Mouse (Mus musculus) limb, embryonic 10.5 days (tissue): ENCODE results near the gene Gmeb1. TPM values are rescaled to one million over a fixed set of nuclear protein-coding genes. Genes with fewer than 3 reads are reported as not detected.
"Not testable (repeated sequence)": the region's sequence is repeated elsewhere in the genome, so short reads cannot be mapped to it uniquely, and the experiment has no call there.

Experiments
- DNase-seq: peaks from one replicate; pipeline ENCODE4 v3.0.0-alpha.2; 2017; ENCODE audit warnings: low spot score
- H3K27ac ChIP-seq: fragments of 300-500 bp; sonication (generic); 2 replicates; pipeline ENCODE4 v1.5.1; 2016; ENCODE audit warnings: mild to moderate bottlenecking
- H3K27me3 ChIP-seq: fragments of 300-500 bp; sonication (generic); 2 replicates; pipeline ENCODE4 v1.6.1; 2016; ENCODE audit warnings: low read depth, mild to moderate bottlenecking; ENCODE audit not compliant: poor library complexity, severe bottlenecking
- H3K36me3 ChIP-seq: fragments of 300-500 bp; sonication (generic); 2 replicates; pipeline ENCODE4 v1.6.1; 2016; ENCODE audit warnings: mild to moderate bottlenecking, moderate library complexity
- H3K4me1 ChIP-seq: fragments of 300-500 bp; sonication (generic); 2 replicates; pipeline ENCODE4 v1.6.1; 2016
- H3K4me3 ChIP-seq: fragments of 300-500 bp; sonication (generic); 2 replicates; pipeline ENCODE4 v1.5.1; 2016; ENCODE audit warnings: mild to moderate bottlenecking, moderate library complexity
- H3K9me3 ChIP-seq: fragments of 300-500 bp; sonication (generic); replicated peaks from 2 replicates; pipeline ENCODE4 v1.6.1; 2016; ENCODE audit warnings: mild to moderate bottlenecking
- WGBS: fragments of 180-500 bp; shearing (Covaris S2); methylation state at CpG from one replicate; pipeline ENCODE4 v1.1.7; 2016; 5-methylcytosine and 5-hydroxymethylcytosine counted together
- polyA plus RNA-seq: library from polyadenylated mRNA; unstranded; fragments of >200 nt; fragmentation: Nextera tagmentation; extraction: Ambion mirVana; gene quantifications from 2 replicates; pipeline ENCODE4 v1.2.1, GENCODE M21; 2016

The Gmeb1 gene
- polyA plus RNA-seq, 1 experiment from 2014 or later: 49.0 TPM

DNA sequence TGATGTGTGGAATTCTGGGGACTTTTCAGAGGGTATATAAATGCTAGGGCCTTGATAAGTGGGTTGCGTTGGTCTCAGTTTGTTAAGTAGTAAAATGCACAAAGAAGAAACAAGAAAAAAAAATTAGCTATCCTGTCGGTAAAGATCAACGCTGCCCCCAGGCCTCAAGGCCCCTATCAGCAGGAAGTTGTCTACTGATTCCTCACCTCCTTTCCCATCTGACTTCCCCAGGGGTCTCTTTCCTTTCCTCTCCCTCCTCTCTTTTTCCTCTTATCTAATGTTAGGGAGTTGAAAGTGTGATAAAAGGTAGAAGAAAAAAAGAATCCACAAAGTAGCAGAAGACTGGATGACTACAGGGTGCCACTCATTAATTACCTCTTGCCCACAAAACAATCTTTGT is 21.0 kb downstream of the Gmeb1 start:
- H3K4me1 ChIP-seq: no peaks in the 10 kb centered on the region
- H3K27ac ChIP-seq: no peak overlapping the region
- H3K9me3 ChIP-seq: no peaks in the 10 kb centered on the region
- WGBS: 95% methylated on average over 3 of the region's 3 CpGs
- H3K4me3 ChIP-seq: no peak overlapping the region
- peaks cover 95% of the 10 kb centered on the region for H3K36me3 ChIP-seq
- no peak for DNase-seq
- no peaks in the 10 kb centered on the region for H3K27me3 ChIP-seq

GRCm38 (mm10) chr4:132238356-132238755 is 23.0 kb downstream of the Gmeb1 start:
- WGBS: 91% methylated on average over 4 of the region's 4 CpGs
- Histone ChIP-seq H3K4me1 (no peaks in the 10 kb centered on the region), H3K4me3 (no peak overlapping the region), H3K36me3 (peaks cover 99% of the 10 kb centered on the region), H3K27ac (no peak overlapping the region), H3K27me3 (no peaks in the 10 kb centered on the region), H3K9me3 (no peaks in the 10 kb centered on the region)
- DNase-seq: no peak

DNA sequence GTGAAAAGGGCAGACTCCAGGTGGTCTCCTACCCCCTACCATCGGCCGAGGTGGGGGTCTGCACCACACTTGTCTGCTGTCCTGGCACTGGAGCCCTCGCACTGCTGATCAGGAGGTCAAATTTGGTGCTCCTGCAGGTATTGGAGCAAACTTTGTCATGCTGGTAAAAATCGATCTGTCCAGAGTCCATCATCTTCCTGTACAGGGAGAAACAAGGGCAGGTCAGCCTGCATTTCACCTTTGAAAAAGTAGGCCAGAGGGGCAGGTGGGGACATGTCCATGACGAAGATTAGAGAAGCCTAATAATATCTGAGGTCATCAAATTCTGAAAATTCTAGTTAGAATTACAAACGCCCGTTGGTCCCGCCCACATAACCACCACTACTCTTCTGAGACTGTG is 26.7 kb downstream of the Gmeb1 start:
- Histone ChIP-seq H3K36me3 (peaks cover 100% of the 10 kb centered on the region), H3K27me3 (no peaks in the 10 kb centered on the region), H3K4me3 (no peak overlapping the region), H3K4me1 (no peaks in the 10 kb centered on the region), H3K27ac (no peak overlapping the region), H3K9me3 (no peaks in the 10 kb centered on the region)
- DNase-seq: no peak
- WGBS: 95% methylated on average over 8 of the region's 8 CpGs

GRCm38 (mm10) chr4:132230422-132230821 is 31.0 kb downstream of the Gmeb1 start:
- Histone ChIP-seq H3K4me3 (no peak overlapping the region), H3K4me1 (no peaks in the 10 kb centered on the region), H3K27ac (no peak overlapping the region), H3K27me3 (no peaks in the 10 kb centered on the region), H3K9me3 (no peaks in the 10 kb centered on the region), H3K36me3 (peaks cover 99% of the 10 kb centered on the region)
- no peak for DNase-seq
- 95% methylated on average over 5 of the region's 5 CpGs for WGBS

- not testable (repeated sequence) for DNase-seq, H3K27me3 ChIP-seq, H3K4me3 ChIP-seq, H3K27ac ChIP-seq, H3K4me1 ChIP-seq, H3K9me3 ChIP-seq
- WGBS: 93% methylated on average over 5 of the region's 5 CpGs
- peaks cover 47% of the 10 kb centered on the region for H3K36me3 ChIP-seq
Measured at GRCm38 (mm10) chr4:132222001-132222400, 39.4 kb downstream of the Gmeb1 start.

DNA sequence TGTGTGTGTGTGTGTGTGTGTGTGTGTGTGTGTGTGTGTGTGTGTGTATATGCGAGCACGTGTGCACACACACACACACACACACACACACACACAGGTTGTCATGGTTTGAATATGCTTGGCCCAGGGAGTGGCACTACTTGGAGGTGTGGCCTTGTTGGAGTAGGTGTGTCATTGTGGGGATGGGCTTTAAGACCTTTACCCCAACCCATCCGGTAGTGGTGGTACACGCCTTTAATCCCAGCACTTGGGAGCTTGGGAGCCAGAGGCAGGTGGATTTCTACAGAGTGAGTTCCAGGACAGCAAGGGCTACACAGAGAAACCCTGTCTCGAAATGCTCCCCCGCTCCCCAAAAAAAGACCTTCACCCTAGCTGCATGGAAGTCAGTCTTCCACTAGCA is 43.0 kb downstream of the Gmeb1 start:
- not testable (repeated sequence) for DNase-seq, H3K4me3 ChIP-seq
- WGBS: 80% methylated on average over 6 of the region's 6 CpGs

DNA sequence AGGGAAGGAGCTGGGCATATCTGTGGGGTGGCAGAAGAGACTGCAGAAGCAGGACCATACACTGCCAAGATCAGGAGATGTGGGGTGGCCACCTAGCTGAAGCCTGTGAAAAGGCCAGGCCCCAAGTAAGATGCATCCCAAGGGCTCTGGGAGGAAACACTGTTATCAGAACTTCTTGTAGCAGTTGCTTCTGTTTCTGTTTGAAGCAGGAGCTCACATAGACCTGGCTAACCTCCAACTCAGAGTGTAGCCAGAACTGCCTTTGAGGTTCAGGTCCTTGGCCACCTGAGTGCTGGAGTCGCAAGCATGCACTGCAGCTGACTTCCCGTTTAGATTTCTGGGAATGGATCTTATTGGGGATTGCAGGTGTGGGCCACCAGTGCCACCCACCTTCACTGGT is 43.6 kb downstream of the Gmeb1 start:
- H3K4me1 ChIP-seq: no peaks in the 10 kb centered on the region; the same call in 1 of the 2 replicates
- no peaks in the 10 kb centered on the region for H3K27me3 ChIP-seq
- H3K27ac ChIP-seq: no peak overlapping the region
- peaks cover 7% of the 10 kb centered on the region; the same call in 1 of the 2 replicates for H3K36me3 ChIP-seq
- no peak overlapping the region for H3K4me3 ChIP-seq
- no peaks in the 10 kb centered on the region for H3K9me3 ChIP-seq
- WGBS: 91% methylated on average over 2 of the region's 2 CpGs
- DNase-seq: no peak

More for the DNA sequence above, 43.0 kb downstream of the Gmeb1 start:
- not testable (repeated sequence) for H3K27me3 ChIP-seq, H3K4me1 ChIP-seq, H3K27ac ChIP-seq, H3K9me3 ChIP-seq
- H3K36me3 ChIP-seq: peaks cover 13% of the 10 kb centered on the region

- Histone ChIP-seq H3K4me1 (peaks cover 5% of the 10 kb centered on the region; the same call in 1 of the 2 replicates), H3K27me3 (no peaks in the 10 kb centered on the region), H3K9me3 (no peaks in the 10 kb centered on the region), H3K36me3 (no peaks in the 10 kb centered on the region), H3K27ac (no peak overlapping the region), H3K4me3 (no peak overlapping the region)
- WGBS: 86% methylated on average over 1 of the region's 1 CpGs
- DNase-seq: no peak
Measured at GRCm38 (mm10) chr4:132216602-132217001, 44.8 kb downstream of the Gmeb1 start.

- DNase-seq: no peak
- peaks cover 14% of the 10 kb centered on the region for H3K4me1 ChIP-seq
- WGBS: 79% methylated on average over 4 of the region's 4 CpGs
Measured at GRCm38 (mm10) chr4:132214847-132215246, 46.6 kb downstream of the Gmeb1 start.

DNA sequence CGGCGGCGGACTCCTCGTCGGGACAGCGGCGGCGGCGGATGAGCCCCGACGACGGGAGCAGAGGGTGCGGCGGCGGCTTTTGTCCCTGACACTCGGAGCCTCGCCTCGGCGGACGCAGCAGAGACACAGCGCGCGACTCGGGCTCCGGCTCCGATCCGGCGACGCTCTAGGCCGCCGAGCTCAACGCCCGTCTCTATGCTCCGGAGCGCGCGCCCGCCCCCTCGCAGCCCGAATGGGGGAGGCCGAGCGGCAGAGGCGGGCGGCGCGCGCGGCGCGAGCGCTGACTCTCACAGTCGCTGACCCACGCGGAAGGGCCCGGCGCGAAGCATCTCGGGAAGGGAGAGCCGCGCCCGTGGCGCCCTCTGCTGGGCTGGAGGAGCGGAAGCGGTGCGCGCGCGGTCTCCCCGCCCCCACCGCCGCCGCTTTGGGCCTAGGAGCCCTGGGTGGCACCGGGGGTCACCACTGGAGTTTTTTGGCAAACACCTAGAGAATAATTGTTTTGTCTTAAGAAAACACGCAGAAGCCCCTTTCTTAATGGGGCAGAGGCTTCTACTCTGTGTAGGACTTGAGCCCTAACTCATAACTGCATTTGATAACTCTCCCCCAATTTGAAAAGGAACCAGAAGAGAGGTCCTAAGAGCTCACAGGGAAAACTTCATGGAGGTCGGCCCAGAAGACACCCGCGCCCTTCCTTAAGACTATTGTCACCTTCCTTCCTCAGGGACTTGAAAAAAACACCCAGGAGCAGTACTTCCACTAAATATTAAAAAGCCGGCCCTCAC is 49.3 kb downstream of the Gmeb1 start, which contains the start of gene Ythdf2:
TSS of gene Ythdf2 (minus strand) at position 351 of the 782 bp plus-strand sequence.
- H3K36me3 ChIP-seq: peaks cover 40% of the 10 kb centered on the region
- peak within 1 kb of the TSS; percentile 93 for H3K4me3 ChIP-seq
- DNase-seq: peak; percentile 99
- WGBS: 1% methylated on average over 76 of the region's 78 CpGs
- no peaks in the 10 kb centered on the region for H3K27me3 ChIP-seq
- no peaks in the 10 kb centered on the region for H3K9me3 ChIP-seq
- H3K4me1 ChIP-seq: peaks cover 21% of the 10 kb centered on the region
- peak within 1 kb of the TSS; percentile 99 for H3K27ac ChIP-seq

More at GRCm38 (mm10) chr4:132214847-132215246, 46.6 kb downstream of the Gmeb1 start:
- Histone ChIP-seq H3K27ac (no peak overlapping the region), H3K27me3 (no peaks in the 10 kb centered on the region), H3K4me3 (no peak overlapping the region), H3K36me3 (peaks cover 13% of the 10 kb centered on the region), H3K9me3 (no peaks in the 10 kb centered on the region)

DNA sequence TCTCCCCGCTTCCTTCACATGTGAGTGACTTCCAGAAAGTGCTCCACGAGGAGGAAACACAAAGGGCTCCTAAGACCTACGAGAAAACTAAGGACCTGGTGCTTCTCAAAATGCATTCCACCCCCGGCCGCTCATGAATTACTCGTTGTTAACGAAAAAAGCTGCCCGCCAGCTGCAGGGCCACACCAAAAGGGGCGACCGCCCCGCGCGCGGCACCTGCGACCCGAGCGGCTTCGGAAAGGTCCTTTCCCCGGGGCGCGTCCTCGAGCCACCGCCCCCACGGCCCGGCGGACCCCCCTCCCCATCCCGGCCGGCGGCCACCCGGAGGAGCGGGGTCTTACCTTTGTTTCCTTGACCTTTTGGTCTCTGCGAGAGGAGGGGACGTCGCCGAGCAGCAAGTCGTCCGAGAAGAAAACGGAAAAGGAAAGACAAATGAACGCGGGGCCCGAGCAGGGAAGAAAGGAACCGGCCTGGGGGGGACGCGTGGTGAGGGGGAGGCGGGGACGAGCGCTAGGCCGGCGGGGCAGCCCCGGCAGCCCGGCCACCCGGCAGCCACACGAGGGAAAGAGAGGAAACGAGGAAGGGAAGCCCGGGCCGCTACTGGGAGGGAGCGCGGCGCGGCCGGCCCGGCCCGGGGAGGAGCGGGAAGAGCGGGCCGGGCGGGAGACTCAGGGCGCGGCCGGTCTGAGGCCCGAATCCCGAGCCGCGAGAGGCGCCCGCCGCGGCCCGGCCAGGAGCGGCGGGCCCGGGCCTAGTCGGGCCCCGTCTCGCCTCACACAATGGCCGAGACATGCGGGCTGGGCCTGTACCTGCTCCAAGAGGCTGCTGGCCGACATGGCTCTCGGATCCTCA is 50.1 kb downstream of the Gmeb1 start:
- Histone ChIP-seq H3K27ac (peak overlapping the region; percentile 99), H3K9me3 (no peaks in the 10 kb centered on the region), H3K36me3 (peaks cover 48% of the 10 kb centered on the region), H3K4me3 (peak overlapping the region; percentile 93), H3K27me3 (no peaks in the 10 kb centered on the region), H3K4me1 (peaks cover 21% of the 10 kb centered on the region)
- DNase-seq: peak; percentile 67
- WGBS: under 1% methylated on average over 87 of the region's 89 CpGs

- no peak for DNase-seq
- WGBS: 62% methylated on average over 2 of the region's 2 CpGs
Measured at GRCm38 (mm10) chr4:132210325-132210724, 51.1 kb downstream of the Gmeb1 start.

DNA sequence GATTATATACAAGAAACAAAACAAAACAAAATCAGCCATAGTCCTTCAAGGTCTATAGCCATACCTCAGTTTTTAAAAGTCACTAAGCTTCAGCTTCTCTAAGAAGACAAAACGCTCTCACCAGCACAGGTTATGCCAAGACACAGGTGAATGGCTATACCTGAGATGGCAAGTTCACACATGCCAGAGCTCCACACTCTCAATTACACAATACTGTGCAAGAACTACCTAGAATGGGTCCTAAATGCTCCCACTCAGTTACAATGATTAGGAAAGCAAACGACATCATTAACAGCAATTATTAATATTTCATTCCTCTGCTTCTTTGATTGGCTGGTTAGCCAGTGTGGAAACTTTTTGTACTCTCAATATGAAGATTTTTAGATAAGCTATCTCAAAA is 52.1 kb downstream of the Gmeb1 start:
- 0 out of 2 replicates have a peak overlapping the region, but pooled peaks have one; percentile 93 for H3K4me3 ChIP-seq
- no peak for DNase-seq
- H3K27ac ChIP-seq: no peak overlapping the region
- peaks cover 21% of the 10 kb centered on the region for H3K4me1 ChIP-seq
- H3K9me3 ChIP-seq: no peaks in the 10 kb centered on the region
- 97% methylated on average over 2 of the region's 2 CpGs for WGBS
- no peaks in the 10 kb centered on the region for H3K27me3 ChIP-seq
- peaks cover 69% of the 10 kb centered on the region for H3K36me3 ChIP-seq

More at GRCm38 (mm10) chr4:132210325-132210724, 51.1 kb downstream of the Gmeb1 start:
- Histone ChIP-seq H3K9me3 (no peaks in the 10 kb centered on the region), H3K4me1 (peaks cover 21% of the 10 kb centered on the region), H3K36me3 (peaks cover 58% of the 10 kb centered on the region), H3K27ac (peak overlapping the region; percentile 99), H3K4me3 (peak overlapping the region; percentile 93), H3K27me3 (no peaks in the 10 kb centered on the region)
